Mouse (Mus musculus) embryonic facial prominence, embryonic 11.5 days (tissue): ENCODE measurements around the gene Angptl2. TPM values are rescaled to one million over a fixed set of nuclear protein-coding genes. Genes with fewer than 3 reads are reported as not detected.

Experiments
- ATAC-seq: fragments of 200-750 bp; cut with Nextera tagmentation; replicated peaks from 2 replicates; pipeline ENCODE4 v1.8.0; 2017; ENCODE audit warnings: low read depth; ENCODE audit not compliant: insufficient number of reproducible peaks, low FRiP score, low TSS enrichment
- DNase-seq: peaks from one replicate; pipeline ENCODE4 v3.0.0-alpha.2; 2015; ENCODE audit warnings: low spot score
- H3K27ac ChIP-seq: fragments of 300-500 bp; sonication (generic); replicated peaks from 2 replicates; pipeline ENCODE4 v1.5.1; 2014; ENCODE audit warnings: mild to moderate bottlenecking, low read depth, low read length, control low read depth
- H3K27me3 ChIP-seq: fragments of 300-500 bp; sonication (generic); 2 replicates; pipeline ENCODE4 v1.6.1; 2014; ENCODE audit warnings: mild to moderate bottlenecking, low read length, moderate library complexity, mixed read lengths; ENCODE audit not compliant: control insufficient read depth, insufficient read depth
- H3K36me3 ChIP-seq: fragments of 300-500 bp; sonication (generic); replicated peaks from 2 replicates; pipeline ENCODE4 v1.6.1; 2014; ENCODE audit warnings: low read depth, mild to moderate bottlenecking, low read length, moderate library complexity, mixed read lengths; ENCODE audit not compliant: control insufficient read depth, insufficient read depth
- H3K4me1 ChIP-seq: fragments of 300-500 bp; sonication (generic); 2 replicates; pipeline ENCODE4 v1.6.1; 2014; ENCODE audit warnings: low read length, mixed read lengths; ENCODE audit not compliant: control insufficient read depth, insufficient read depth
- H3K4me2 ChIP-seq: fragments of 300-500 bp; sonication (generic); 2 replicates; pipeline ENCODE4 v1.6.1; 2014; ENCODE audit warnings: low read depth, mild to moderate bottlenecking, control low read depth, low read length, moderate library complexity
- H3K4me3 ChIP-seq: fragments of 300-500 bp; sonication (generic); 2 replicates; pipeline ENCODE4 v1.5.1; 2014; ENCODE audit warnings: low read depth, low read length, control low read depth
- H3K9ac ChIP-seq: fragments of 300-500 bp; sonication (generic); replicated peaks from 2 replicates; pipeline ENCODE4 v1.6.1; 2014; ENCODE audit warnings: mild to moderate bottlenecking, control low read depth, low read length
- H3K9me3 ChIP-seq: fragments of 300-500 bp; sonication (generic); replicated peaks from 2 replicates; pipeline ENCODE4 v1.6.1; 2016; ENCODE audit warnings: mild to moderate bottlenecking, low read length, inconsistent platforms, mixed read lengths; ENCODE audit not compliant: control insufficient read depth
- WGBS: fragments of 180-500 bp; shearing (Covaris S2); extraction: QIAGEN DNeasy Blood & Tissue Kit; methylation state at CpG from one replicate; pipeline ENCODE4 v1.1.7; 2014; 5-methylcytosine and 5-hydroxymethylcytosine counted together
- polyA plus RNA-seq: library from polyadenylated mRNA; unstranded; fragments of >200 nt; fragmentation: Nextera tagmentation; extraction: Ambion mirVana; gene quantifications from 2 replicates; pipeline ENCODE4 v1.2.1, GENCODE M21; 2014

Angptl2 gene
- polyA plus RNA-seq, result 28.6 and 30.4 TPM in 2 replicates

DNA sequence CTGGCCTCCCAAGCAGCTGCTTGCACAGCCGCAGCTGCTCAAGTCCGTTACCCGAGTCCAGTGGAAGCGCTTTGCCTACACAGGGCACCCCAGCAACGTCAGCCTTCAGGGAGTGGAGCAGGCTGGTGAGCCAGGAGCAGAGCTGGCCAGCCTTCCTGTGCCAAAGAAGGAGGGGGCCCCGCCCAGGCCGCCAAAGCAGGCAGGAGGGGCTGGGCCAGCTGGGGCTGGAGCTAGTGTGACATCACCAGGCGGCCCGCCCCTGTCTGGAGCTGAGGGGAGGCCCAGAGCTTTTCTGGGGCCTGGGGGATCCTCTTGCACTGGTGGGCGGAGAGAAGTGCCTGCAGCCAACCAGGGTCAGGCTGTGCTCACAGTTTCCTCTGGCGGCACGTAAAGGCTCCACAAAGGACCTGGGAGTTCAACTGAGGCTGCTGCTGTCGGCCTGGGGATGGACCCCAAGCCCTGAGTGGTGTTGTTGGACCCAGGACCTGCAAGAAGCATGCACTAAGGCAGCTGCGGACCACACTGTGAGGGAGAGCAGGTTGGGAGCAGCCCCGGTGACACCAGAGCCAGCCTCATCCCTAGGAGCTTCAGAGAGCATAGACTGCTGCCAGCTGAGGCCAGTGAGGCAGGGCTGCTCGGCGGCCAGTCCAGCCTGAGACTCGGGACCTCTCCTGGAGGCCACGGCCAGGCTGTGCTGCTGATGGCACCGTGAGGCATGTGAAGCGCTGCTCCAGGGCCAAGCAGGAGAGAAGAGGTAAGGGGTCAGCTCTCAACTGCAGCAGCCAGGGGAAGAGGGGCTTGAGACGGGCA is at the start of gene Angptl2:
Angptl2 (plus strand) TSS at position 370 of the 810 bp plus-strand sequence.
- Histone ChIP-seq H3K9ac (peak within 1 kb of the TSS; percentile 86), H3K4me3 (peak within 1 kb of the TSS; percentile 75), H3K9me3 (no peaks in the 10 kb centered on the region), H3K27me3 (no peaks in the 10 kb centered on the region), H3K4me1 (peaks cover 9% of the 10 kb centered on the region), H3K27ac (peak within 1 kb of the TSS; percentile 88), H3K4me2 (peak within 1 kb of the TSS; percentile 87), H3K36me3 (no peaks in the 10 kb centered on the region)
- DNase-seq (peak; percentile 97), ATAC-seq (peak; percentile 94)
- under 1% methylated on average over 22 of the region's 22 CpGs for WGBS

GRCm38 (mm10) chr2:33167060-33167459 is 48.8 kb upstream of the Angptl2 start:
- Histone ChIP-seq H3K4me1 (no peaks in the 10 kb centered on the region), H3K36me3 (no peaks in the 10 kb centered on the region), H3K9me3 (no peaks in the 10 kb centered on the region), H3K4me2 (no peak overlapping the region), H3K27ac (no peak overlapping the region), H3K4me3 (no peak overlapping the region), H3K27me3 (no peaks in the 10 kb centered on the region), H3K9ac (no peak overlapping the region)
- WGBS, result 94% methylated on average over 3 of the region's 3 CpGs
- DNase-seq (no peak), ATAC-seq (no peak)

- Histone ChIP-seq H3K9ac (no peak overlapping the region), H3K36me3 (no peaks in the 10 kb centered on the region), H3K4me3 (no peak overlapping the region), H3K27me3 (no peaks in the 10 kb centered on the region), H3K4me2 (no peak overlapping the region), H3K4me1 (no peaks in the 10 kb centered on the region), H3K9me3 (no peaks in the 10 kb centered on the region), H3K27ac (no peak overlapping the region)
- WGBS, result 77% methylated on average over 6 of the region's 6 CpGs
- ATAC-seq (no peak), DNase-seq (no peak)
Observed at GRCm38 (mm10) chr2:33169445-33169844, 46.4 kb upstream of the Angptl2 start.

DNA sequence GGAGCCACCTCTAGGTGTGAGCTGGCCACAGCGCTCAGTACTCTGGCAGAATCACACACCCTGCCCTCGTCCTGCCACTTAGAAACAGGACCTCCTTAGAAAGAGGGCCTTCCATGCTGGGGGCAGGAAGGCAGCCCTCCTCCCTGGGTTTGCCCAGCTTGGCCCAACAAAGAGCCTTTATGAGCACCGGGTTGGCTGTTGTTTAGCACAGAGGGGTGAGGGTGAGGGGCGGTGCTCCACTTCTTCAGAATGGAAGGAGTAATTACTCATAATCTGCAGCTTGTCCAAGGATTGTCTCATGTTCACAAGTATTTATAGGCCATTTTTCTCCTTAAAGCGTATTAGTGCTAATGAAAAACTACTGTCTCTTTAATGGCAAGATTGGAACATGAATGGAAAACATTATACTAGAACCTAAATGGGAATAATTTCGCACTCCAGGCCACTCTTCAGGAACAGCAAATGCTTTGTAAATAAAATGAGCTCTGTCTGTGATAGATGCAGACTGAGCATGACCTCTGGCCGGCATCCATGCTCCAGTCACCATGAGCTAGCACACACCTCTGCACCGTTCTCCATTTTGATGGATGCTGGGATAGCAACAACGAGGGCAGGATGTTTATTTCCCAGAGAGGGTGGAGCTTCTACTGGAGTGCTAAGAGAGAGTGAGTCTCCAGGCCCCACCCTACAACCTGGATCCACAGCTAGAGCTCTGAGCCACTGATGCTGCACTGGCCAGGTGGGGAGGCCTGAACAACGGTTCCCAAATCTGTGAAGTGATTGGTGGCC is 44.9 kb upstream of the Angptl2 start:
- WGBS, result 55% methylated on average over 10 of the region's 10 CpGs
- DNase-seq (no peak), ATAC-seq (no peak)

GRCm38 (mm10) chr2:33173126-33173525 is 42.7 kb upstream of the Angptl2 start:
- Histone ChIP-seq H3K4me2 (no peak overlapping the region), H3K9ac (no peak overlapping the region), H3K36me3 (no peaks in the 10 kb centered on the region), H3K27ac (no peak overlapping the region), H3K27me3 (no peaks in the 10 kb centered on the region), H3K4me3 (no peak overlapping the region), H3K4me1 (no peaks in the 10 kb centered on the region), H3K9me3 (no peaks in the 10 kb centered on the region)
- ATAC-seq (no peak), DNase-seq (no peak)
- WGBS, result 73% methylated on average over 10 of the region's 10 CpGs

More for the DNA sequence above, 44.9 kb upstream of the Angptl2 start:
- H3K36me3 ChIP-seq, result no peaks in the 10 kb centered on the region
- H3K4me3 ChIP-seq, result no peak overlapping the region
- no peaks in the 10 kb centered on the region for H3K27me3 ChIP-seq
- H3K4me1 ChIP-seq, result no peaks in the 10 kb centered on the region
- H3K9me3 ChIP-seq, result no peaks in the 10 kb centered on the region
- no peak overlapping the region for H3K9ac ChIP-seq
- peak overlapping the region; percentile 28; the same call in 1 of the 2 replicates for H3K27ac ChIP-seq
- no peak overlapping the region for H3K4me2 ChIP-seq

DNA sequence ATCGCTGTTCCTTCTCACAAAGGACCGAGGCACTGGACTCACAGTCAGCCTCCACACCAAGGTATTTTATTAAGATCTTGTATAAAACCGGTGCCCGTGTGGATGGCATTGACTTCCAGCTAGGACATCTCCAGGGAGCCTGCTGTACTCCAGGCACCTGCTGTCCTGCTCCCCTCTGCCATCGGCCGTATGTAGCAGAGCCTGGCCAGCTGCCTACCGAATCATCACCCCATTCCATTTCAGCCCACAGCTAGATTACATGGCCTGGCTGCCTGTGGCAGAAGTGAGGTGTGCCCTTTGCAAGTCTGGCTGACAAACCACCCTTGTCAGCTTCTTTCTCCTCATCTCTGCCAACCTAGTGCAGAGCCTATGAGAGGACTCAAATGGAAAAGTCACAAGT is 42.2 kb upstream of the Angptl2 start:
- ATAC-seq (no peak), DNase-seq (no peak)
- Histone ChIP-seq H3K9ac (no peak overlapping the region), H3K36me3 (no peaks in the 10 kb centered on the region), H3K9me3 (no peaks in the 10 kb centered on the region), H3K4me3 (no peak overlapping the region), H3K27ac (no peak overlapping the region), H3K4me2 (no peak overlapping the region), H3K27me3 (no peaks in the 10 kb centered on the region), H3K4me1 (no peaks in the 10 kb centered on the region)
- WGBS, result 92% methylated on average over 7 of the region's 7 CpGs

GRCm38 (mm10) chr2:33176516-33176915 is 39.4 kb upstream of the Angptl2 start:
- Histone ChIP-seq H3K4me2 (no peak overlapping the region), H3K9me3 (no peaks in the 10 kb centered on the region), H3K36me3 (no peaks in the 10 kb centered on the region), H3K27me3 (no peaks in the 10 kb centered on the region), H3K4me3 (no peak overlapping the region), H3K4me1 (no peaks in the 10 kb centered on the region), H3K27ac (no peak overlapping the region), H3K9ac (no peak overlapping the region)
- DNase-seq (no peak), ATAC-seq (no peak)
- WGBS, result 64% methylated on average over 7 of the region's 7 CpGs

GRCm38 (mm10) chr2:33176921-33177320 is 38.9 kb upstream of the Angptl2 start:
- 66% methylated on average over 2 of the region's 2 CpGs for WGBS
- no peaks in the 10 kb centered on the region for H3K36me3 ChIP-seq
- H3K27me3 ChIP-seq, result no peaks in the 10 kb centered on the region
- ATAC-seq (no peak), DNase-seq (no peak)
- no peaks in the 10 kb centered on the region for H3K9me3 ChIP-seq
- no peak overlapping the region for H3K4me2 ChIP-seq
- H3K4me1 ChIP-seq, result no peaks in the 10 kb centered on the region
- no peak overlapping the region for H3K27ac ChIP-seq
- H3K4me3 ChIP-seq, result no peak overlapping the region
- H3K9ac ChIP-seq, result no peak overlapping the region
